Mouse (Mus musculus) heart, adult 2 months (tissue): ENCODE measurements at regions not wholly inside any gene's neighbourhood (a gene's known extent, or its start where the extent isn't known, plus 50 kb on each side); places are given as distances from the start of the nearest gene placed in this dataset.

Experiments
- CTCF ChIP-seq: fragments of 200-600 bp; IDR thresholded peaks from 2 replicates; pipeline ENCODE4 v1.8.1; 2022; ENCODE audit warnings: antibody characterized with exemption, mild to moderate bottlenecking, moderate library complexity
- POLR2A ChIP-seq: fragments of 200-500 bp; IDR thresholded peaks from 2 replicates; pipeline ENCODE4 v1.6.1; 2011; ENCODE audit warnings: mild to moderate bottlenecking, low read depth, low read length, control low read depth; ENCODE audit not compliant: insufficient read depth

GRCm38 (mm10) chr2:113900496-113900895 is 52.0 kb upstream of the Arhgap11a start:
- TF ChIP-seq CTCF (no peak), POLR2A (no peak)
